Mouse (Mus musculus): ENCODE measurements around the gene Ankrd13d. TPM values are rescaled to one million over a fixed set of nuclear protein-coding genes. Genes with fewer than 3 reads are reported as not detected.
A peak's percentile ranks its signal among the peaks of the same experiment; 100 is the strongest.

Ankrd13d gene
- polyA plus RNA-seq, 1 experiment from 2014 or later: 5.0 TPM

DNA sequence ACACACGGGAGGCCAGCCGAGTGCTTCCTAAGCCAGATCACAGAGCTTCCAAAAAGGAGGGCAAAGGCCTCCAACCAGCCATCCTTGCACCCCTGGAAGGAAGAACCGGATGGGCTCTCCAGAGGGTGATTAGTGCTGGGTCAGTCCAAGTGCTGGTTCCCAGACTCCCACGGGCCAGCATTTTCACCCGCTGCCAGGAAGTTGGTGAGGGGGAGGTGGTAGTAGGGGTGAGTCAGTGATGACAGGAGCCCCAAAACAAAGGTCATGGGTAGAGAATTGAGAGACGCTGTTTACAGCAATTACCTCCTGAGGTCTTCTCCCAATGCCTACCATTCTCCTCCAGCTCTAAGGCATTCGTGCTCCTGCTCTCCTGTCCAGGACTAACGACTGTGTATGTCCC lies 52.5 kb downstream of the Ankrd13d start:
- H3K27ac ChIP-seq (replicated peaks): 0 out of 2 replicates have a peak overlapping the region, but pooled peaks have one; percentile 30

GRCm38 (mm10) chr19:4229451-4230076 lies 53.4 kb downstream of the Ankrd13d start:
- Histone ChIP-seq H3K4me1 (replicated peaks; ENCODE audit: control insufficient read depth, insufficient read depth) (peaks cover 3% of the 10 kb centered on the region; the same call in 1 of the 2 replicates), H3K4me2 (replicated peaks; ENCODE audit: low read depth) (no peak overlapping the region)

More for the DNA sequence above, 52.5 kb downstream of the Ankrd13d start:
- DNase-seq (ENCODE audit: low spot score) (no peak), ATAC-seq (ENCODE audit: low FRiP score, low TSS enrichment) (no peak)
- Histone ChIP-seq H3K36me3 (ENCODE audit: control insufficient read depth, insufficient read depth, low read length) (no peaks in the 10 kb centered on the region), H3K27me3 (ENCODE audit: control insufficient read depth, insufficient read depth, low read length) (no peaks in the 10 kb centered on the region), H3K4me2 (replicated peaks; ENCODE audit: low read depth) (no peak overlapping the region), H3K9ac (ENCODE audit: low read length) (no peak overlapping the region), H3K4me3 (ENCODE audit: low read depth, low read length) (no peak overlapping the region), H3K4me1 (replicated peaks; ENCODE audit: control insufficient read depth, insufficient read depth) (peaks cover 3% of the 10 kb centered on the region; the same call in 1 of the 2 replicates), H3K9me3 (ENCODE audit: control insufficient read depth, low read length) (no peaks in the 10 kb centered on the region)
- TF ChIP-seq EP300 (optimal IDR thresholded peaks at IDR 0.05): no peak
- no peak for TF ChIP-seq CTCF (IDR thresholded peaks at IDR 0.05; ENCODE audit: low read depth)
- 74% methylated on average over 8 of the region's 8 CpGs for WGBS

GRCm38 (mm10) chr19:4228891-4229290 lies 54.0 kb downstream of the Ankrd13d start:
- Histone ChIP-seq H3K4me1 (replicated peaks; ENCODE audit: control insufficient read depth, insufficient read depth) (peaks cover 3% of the 10 kb centered on the region; the same call in 1 of the 2 replicates), H3K36me3 (ENCODE audit: control insufficient read depth, insufficient read depth, low read length) (no peaks in the 10 kb centered on the region), H3K27me3 (ENCODE audit: control insufficient read depth, insufficient read depth, low read length) (no peaks in the 10 kb centered on the region), H3K27ac (replicated peaks) (no peak overlapping the region), H3K9me3 (ENCODE audit: control insufficient read depth, low read length) (no peaks in the 10 kb centered on the region), H3K4me2 (replicated peaks; ENCODE audit: low read depth) (peak overlapping the region; percentile 0; the same call in 1 of the 2 replicates), H3K4me3 (ENCODE audit: low read depth, low read length) (no peak overlapping the region), H3K9ac (ENCODE audit: low read length) (no peak overlapping the region)
- ATAC-seq (ENCODE audit: low FRiP score, low TSS enrichment) (no peak), DNase-seq (ENCODE audit: low spot score) (no peak)
- TF ChIP-seq EP300 (optimal IDR thresholded peaks at IDR 0.05) (no peak), CTCF (IDR thresholded peaks at IDR 0.05; ENCODE audit: low read depth) (no peak)
- WGBS: 61% methylated on average over 4 of the region's 4 CpGs

More at GRCm38 (mm10) chr19:4229451-4230076, 53.4 kb downstream of the Ankrd13d start:
- Histone ChIP-seq H3K27ac (replicated peaks) (0 out of 2 replicates have a peak overlapping the region, but pooled peaks have one; percentile 24), H3K4me3 (ENCODE audit: low read depth, low read length) (no peak overlapping the region), H3K27me3 (ENCODE audit: control insufficient read depth, insufficient read depth, low read length) (no peaks in the 10 kb centered on the region), H3K9ac (ENCODE audit: low read length) (peak overlapping the region; percentile 27), H3K36me3 (ENCODE audit: control insufficient read depth, insufficient read depth, low read length) (no peaks in the 10 kb centered on the region), H3K9me3 (ENCODE audit: control insufficient read depth, low read length) (no peaks in the 10 kb centered on the region)
- 30% methylated on average over 9 of the region's 9 CpGs for whole genome bisulfite sequencing
- TF ChIP-seq EP300 (optimal IDR thresholded peaks at IDR 0.05): no peak
- TF ChIP-seq CTCF (IDR thresholded peaks at IDR 0.05; ENCODE audit: low read depth): no peak
- DNase-seq (ENCODE audit: low spot score) (peak; percentile 68), ATAC-seq (ENCODE audit: low FRiP score, low TSS enrichment) (peak; percentile 10)

DNA sequence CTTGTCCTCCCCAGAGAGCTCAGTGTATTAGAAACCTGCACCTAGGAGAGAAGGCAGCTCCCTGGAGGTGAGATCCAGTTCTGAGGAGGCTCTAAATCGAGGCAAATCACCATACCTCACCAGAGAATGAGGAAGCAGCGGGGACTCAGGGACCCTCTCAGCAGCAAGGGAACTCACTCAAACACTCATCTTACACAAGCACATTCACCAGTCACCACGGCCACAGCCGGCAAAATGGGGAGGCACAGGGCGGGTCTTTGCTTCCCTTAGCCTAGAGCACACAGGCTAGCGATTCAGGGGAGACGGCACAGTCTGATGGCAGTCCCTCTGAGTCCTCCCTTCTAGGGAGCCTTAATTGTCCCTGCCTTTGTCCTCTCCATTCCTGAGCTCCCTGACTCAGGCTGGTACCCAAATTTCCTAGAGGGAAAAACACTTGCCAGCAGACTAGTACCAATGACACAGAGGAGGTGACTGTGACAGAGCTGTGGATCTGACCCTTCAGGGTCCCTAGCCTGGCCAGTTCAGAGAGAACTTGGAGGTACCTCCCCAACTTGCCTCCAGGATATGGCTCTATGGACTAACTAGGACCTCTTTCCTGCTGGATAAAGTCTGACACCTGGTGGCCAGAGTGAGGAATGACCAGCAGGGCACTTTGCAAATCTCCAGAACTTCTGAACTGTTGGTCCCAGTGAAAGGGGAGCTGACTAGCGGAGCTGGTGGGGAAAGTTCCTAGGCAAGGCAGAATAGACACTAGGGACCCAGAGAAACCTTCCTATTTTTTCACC lies 54.9 kb downstream of the Ankrd13d start:
- Histone ChIP-seq H3K4me3 (ENCODE audit: low read depth, low read length) (no peak overlapping the region), H3K36me3 (ENCODE audit: control insufficient read depth, insufficient read depth, low read length) (no peaks in the 10 kb centered on the region), H3K4me2 (replicated peaks; ENCODE audit: low read depth) (no peak overlapping the region), H3K4me1 (replicated peaks; ENCODE audit: control insufficient read depth, insufficient read depth) (peaks cover 3% of the 10 kb centered on the region; the same call in 1 of the 2 replicates), H3K27me3 (ENCODE audit: control insufficient read depth, insufficient read depth, low read length) (no peaks in the 10 kb centered on the region), H3K27ac (replicated peaks) (no peak overlapping the region), H3K9ac (ENCODE audit: low read length) (no peak overlapping the region), H3K9me3 (ENCODE audit: control insufficient read depth, low read length) (no peaks in the 10 kb centered on the region)
- peak; percentile 77 for DNase-seq (ENCODE audit: low spot score)
- WGBS: 12% methylated on average over 8 of the region's 8 CpGs
- TF ChIP-seq EP300 (optimal IDR thresholded peaks at IDR 0.05) (no peak), CTCF (IDR thresholded peaks at IDR 0.05; ENCODE audit: low read depth) (peak; percentile 98)
- ATAC-seq (ENCODE audit: low FRiP score, low TSS enrichment): peak; percentile 17; the same call in 1 of the 2 replicates

DNA sequence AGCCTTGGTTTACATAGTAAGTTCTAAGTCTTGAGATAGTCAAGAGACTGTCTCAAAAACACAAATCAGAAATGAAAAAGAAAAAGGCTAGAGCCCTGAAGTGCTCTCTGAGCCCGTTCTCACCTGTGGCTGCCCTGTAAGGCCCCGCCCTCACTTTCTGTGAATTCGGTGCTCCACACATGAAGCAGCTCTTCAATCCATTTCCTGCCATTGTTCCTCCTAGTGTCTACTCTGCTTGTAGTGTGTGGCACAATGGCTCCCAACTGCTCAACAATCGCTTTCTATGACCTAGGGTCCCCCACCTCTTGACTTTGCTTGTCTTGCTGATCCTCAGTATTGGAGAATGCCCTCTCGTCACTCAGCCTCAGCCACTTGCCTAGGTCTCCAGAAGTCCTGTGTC lies 55.5 kb downstream of the Ankrd13d start:
- 71% methylated on average over 5 of the region's 5 CpGs for WGBS
- Histone ChIP-seq H3K4me2 (replicated peaks; ENCODE audit: low read depth) (no peak overlapping the region), H3K9ac (ENCODE audit: low read length) (no peak overlapping the region), H3K4me3 (ENCODE audit: low read depth, low read length) (no peak overlapping the region), H3K27me3 (ENCODE audit: control insufficient read depth, insufficient read depth, low read length) (no peaks in the 10 kb centered on the region), H3K9me3 (ENCODE audit: control insufficient read depth, low read length) (no peaks in the 10 kb centered on the region), H3K4me1 (replicated peaks; ENCODE audit: control insufficient read depth, insufficient read depth) (peaks cover 3% of the 10 kb centered on the region; the same call in 1 of the 2 replicates), H3K36me3 (ENCODE audit: control insufficient read depth, insufficient read depth, low read length) (no peaks in the 10 kb centered on the region), H3K27ac (replicated peaks) (no peak overlapping the region)
- ATAC-seq (ENCODE audit: low FRiP score, low TSS enrichment) (no peak), DNase-seq (ENCODE audit: low spot score) (no peak)
- no peak for TF ChIP-seq EP300 (optimal IDR thresholded peaks at IDR 0.05)
- TF ChIP-seq CTCF (IDR thresholded peaks at IDR 0.05; ENCODE audit: low read depth): no peak
